Mouse (Mus musculus) forebrain, embryonic 10.5 days (tissue): Measurements from ENCODE around the gene Slc39a11. TPM values are rescaled to one million over a fixed set of nuclear protein-coding genes. Genes with fewer than 3 reads are reported as not detected.

Source experiments
- DNase-seq: peaks from one replicate; pipeline ENCODE4 v3.0.0-alpha.2; 2017; ENCODE audit warnings: low spot score; ENCODE audit errors: extremely low spot score
- H3K27ac ChIP-seq: fragments of 300-500 bp; sonication (generic); 2 replicates; pipeline ENCODE4 v1.5.1; 2016; ENCODE audit warnings: mild to moderate bottlenecking
- H3K27me3 ChIP-seq: fragments of 300-500 bp; sonication (generic); 2 replicates; pipeline ENCODE4 v1.6.1; 2016; ENCODE audit warnings: mild to moderate bottlenecking; ENCODE audit not compliant: poor library complexity, severe bottlenecking
- H3K36me3 ChIP-seq: fragments of 300-500 bp; sonication (generic); replicated peaks from 2 replicates; pipeline ENCODE4 v1.6.1; 2016; ENCODE audit warnings: mild to moderate bottlenecking, moderate library complexity
- H3K4me1 ChIP-seq: fragments of 300-500 bp; sonication (generic); 2 replicates; pipeline ENCODE4 v1.6.1; 2016
- H3K4me3 ChIP-seq: fragments of 300-500 bp; sonication (generic); 2 replicates; pipeline ENCODE4 v1.5.1; 2016; ENCODE audit warnings: mild to moderate bottlenecking, moderate library complexity
- H3K9me3 ChIP-seq: fragments of 300-500 bp; sonication (generic); 2 replicates; pipeline ENCODE4 v1.6.1; 2016; ENCODE audit warnings: mild to moderate bottlenecking, moderate library complexity
- WGBS: fragments of 180-500 bp; shearing (Covaris S2); methylation state at CpG from one replicate; pipeline ENCODE4 v1.1.7; 2016; 5-methylcytosine and 5-hydroxymethylcytosine counted together
- polyA plus RNA-seq: library from polyadenylated mRNA; unstranded; fragments of >200 nt; fragmentation: Nextera tagmentation; extraction: Ambion mirVana; gene quantifications from 2 replicates; pipeline ENCODE4 v1.2.1, GENCODE M21; 2016

Slc39a11 gene
- polyA plus RNA-seq, 1 experiment from 2014 or later, result 18.4 TPM

GRCm38 (mm10) chr11:113197624-113198023 lies 452.3 kb downstream of the Slc39a11 start:
- DNase-seq, result no peak
- no peaks in the 10 kb centered on the region; the same call in 1 of the 2 replicates for H3K9me3 ChIP-seq
- no peak overlapping the region for H3K27ac ChIP-seq
- H3K4me3 ChIP-seq, result no peak overlapping the region
- peaks cover 27% of the 10 kb centered on the region for H3K27me3 ChIP-seq
- 0 out of 2 replicates have a peak, but pooled peaks cover 7% of the 10 kb centered on the region for H3K36me3 ChIP-seq
- H3K4me1 ChIP-seq, result peaks cover 74% of the 10 kb centered on the region
- 87% methylated on average over 8 of the region's 8 CpGs for WGBS

- WGBS, result 91% methylated on average over 19 of the region's 19 CpGs
- no peak for DNase-seq
Measured at GRCm38 (mm10) chr11:113196234-113197007, 453.5 kb downstream of the Slc39a11 start.

More at GRCm38 (mm10) chr11:113196234-113197007, 453.5 kb downstream of the Slc39a11 start:
- Histone ChIP-seq H3K27ac (no peak overlapping the region; the same call in 1 of the 2 replicates), H3K9me3 (no peaks in the 10 kb centered on the region; the same call in 1 of the 2 replicates), H3K36me3 (0 out of 2 replicates have a peak, but pooled peaks cover 7% of the 10 kb centered on the region), H3K4me1 (peaks cover 81% of the 10 kb centered on the region), H3K27me3 (peaks cover 35% of the 10 kb centered on the region), H3K4me3 (no peak overlapping the region)

Other genes starting within 250 kb of the Slc39a11 start
- gene Sstr2, start 30.7 kb downstream of the Slc39a11 start, polyA plus RNA-seq, result 2.7 and 4.1 TPM in 2 replicates
- 24.4 and 24.6 TPM in 2 replicates for gene Cog1, start 910 bp downstream of the Slc39a11 start, polyA plus RNA-seq
- 55.1 and 56.6 TPM in 2 replicates for gene Fam104a, start 34.1 kb upstream of the Slc39a11 start, polyA plus RNA-seq
- 23.8 and 26.1 TPM in 2 replicates for gene D11Wsu47e, start 34.3 kb upstream of the Slc39a11 start, polyA plus RNA-seq
- gene Cpsf4l, start 59.9 kb upstream of the Slc39a11 start, polyA plus RNA-seq, result 0.28 and 0.40 TPM in 2 replicates
- gene Cdc42ep4, start 101.8 kb upstream of the Slc39a11 start, polyA plus RNA-seq, result 107 TPM in 2 replicates